Mouse (Mus musculus) liver, adult 2 months (tissue): Measurements from ENCODE around the gene Sh3d21. TPM values are rescaled to one million over a fixed set of nuclear protein-coding genes. Genes with fewer than 3 reads are reported as not detected.

Source experiments
- DNase-seq: peaks from one replicate; pipeline ENCODE4 v3.0.0-alpha.2; 2011; ENCODE audit warnings: low read depth, low spot score; ENCODE audit errors: extremely low read depth
- H3K27ac ChIP-seq: fragments of 200-500 bp; replicated peaks from 2 replicates; pipeline ENCODE4 v1.5.1; 2012; ENCODE audit warnings: low read depth, mild to moderate bottlenecking, control low read depth, inconsistent platforms, low read length; ENCODE audit not compliant: insufficient read depth
- H3K27me3 ChIP-seq: fragments of 200-500 bp; 2 replicates; pipeline ENCODE4 v1.6.1; 2012; ENCODE audit warnings: mild to moderate bottlenecking, moderate library complexity, low read length, inconsistent platforms; ENCODE audit not compliant: control insufficient read depth, insufficient read depth
- H3K36me3 ChIP-seq: fragments of 200-500 bp; 2 replicates; pipeline ENCODE4 v1.6.1; 2012; ENCODE audit warnings: low read length, inconsistent platforms; ENCODE audit not compliant: control insufficient read depth, insufficient read depth
- H3K4me1 ChIP-seq: fragments of 200-500 bp; 2 replicates; pipeline ENCODE4 v1.6.1; 2011; ENCODE audit warnings: low read length; ENCODE audit not compliant: control insufficient read depth, insufficient read depth
- H3K4me3 ChIP-seq: fragments of 200-500 bp; 2 replicates; pipeline ENCODE4 v1.5.1; 2011; ENCODE audit warnings: low read depth, mild to moderate bottlenecking, control low read depth, low read length, moderate library complexity; ENCODE audit not compliant: insufficient read depth
- H3K79me2 ChIP-seq: fragments of 200-500 bp; 2 replicates; pipeline ENCODE4 v1.6.1; 2012; ENCODE audit warnings: inconsistent platforms, mild to moderate bottlenecking, low read length, moderate library complexity; ENCODE audit not compliant: control insufficient read depth, insufficient read depth
- H3K9ac ChIP-seq: fragments of 200-500 bp; 2 replicates; pipeline ENCODE4 v1.6.1; 2012; ENCODE audit warnings: low read depth, mild to moderate bottlenecking, control low read depth, inconsistent platforms, low read length
- CTCF ChIP-seq: fragments of 200-500 bp; IDR thresholded peaks from 2 replicates; pipeline ENCODE4 v1.5.1; 2011; ENCODE audit warnings: low read depth, low read length, control low read depth
- POLR2A ChIP-seq: fragments of 200-500 bp; IDR thresholded peaks from 2 replicates; pipeline ENCODE4 v1.6.1; 2011; ENCODE audit warnings: low read length, control low read depth; ENCODE audit not compliant: insufficient read depth; ENCODE audit errors: extremely low read depth
- WGBS: fragments of 180-500 bp; shearing (Covaris S2); methylation state at CpG from one replicate; pipeline ENCODE4 v1.1.7; 2018; 5-methylcytosine and 5-hydroxymethylcytosine counted together
- polyA plus RNA-seq: library from polyadenylated mRNA; depleted of rRNA; stranded (reverse); fragments of >200 nt; gene quantifications from 2 replicates; pipeline ENCODE4 v1.2.3, GENCODE M21; 2012; rRNA removed
- total RNA-seq: library from RNA; depleted of rRNA; stranded (reverse); fragments of >200 nt; gene quantifications from 2 replicates; pipeline ENCODE4 v1.2.3, GENCODE M21; 2014; rRNA removed

Gene Sh3d21
- total RNA-seq (0.54 and 0.65 TPM in 2 replicates), polyA plus RNA-seq (0.26 and 0.55 TPM in 2 replicates)

GRCm38 (mm10) chr4:126163067-126163659, at the start of gene Sh3d21:
Gene Sh3d21 (minus strand): TSS chr4:126163491.
- Histone ChIP-seq H3K9ac (peak within 1 kb of the TSS; percentile 86), H3K27me3 (no peaks in the 10 kb centered on the region), H3K4me1 (peaks cover 7% of the 10 kb centered on the region), H3K36me3 (peaks cover 19% of the 10 kb centered on the region), H3K27ac (peak within 1 kb of the TSS; percentile 8; the same call in 1 of the 2 replicates), H3K79me2 (no peaks in the 10 kb centered on the region), H3K4me3 (peak within 1 kb of the TSS; percentile 61)
- WGBS, result 4% methylated on average over 22 of the region's 22 CpGs
- no peak for DNase-seq
- 0 out of 2 replicates have a peak, but pooled peaks have one; percentile 14 for TF ChIP-seq CTCF
- no peak for TF ChIP-seq POLR2A

GRCm38 (mm10) chr4:126207081-126207480, 43.8 kb upstream of the Sh3d21 start:
- no peak for TF ChIP-seq POLR2A
- no peak for TF ChIP-seq CTCF
- H3K4me3 ChIP-seq, result no peak overlapping the region
- H3K27ac ChIP-seq, result no peak overlapping the region
- no peak overlapping the region for H3K9ac ChIP-seq
- H3K79me2 ChIP-seq, result no peaks in the 10 kb centered on the region
- DNase-seq, result no peak
- H3K4me1 ChIP-seq, result peaks cover 10% of the 10 kb centered on the region; the same call in 1 of the 2 replicates
- WGBS, result 79% methylated on average over 6 of the region's 6 CpGs
- H3K27me3 ChIP-seq, result no peaks in the 10 kb centered on the region
- no peaks in the 10 kb centered on the region for H3K36me3 ChIP-seq

GRCm38 (mm10) chr4:126205386-126205785, 42.1 kb upstream of the Sh3d21 start:
- TF ChIP-seq CTCF (no peak), POLR2A (no peak)
- Histone ChIP-seq H3K36me3 (no peaks in the 10 kb centered on the region; the same call in 1 of the 2 replicates), H3K4me3 (no peak overlapping the region), H3K4me1 (peaks cover 13% of the 10 kb centered on the region), H3K27ac (peak overlapping the region; percentile 76), H3K9ac (no peak overlapping the region), H3K79me2 (peaks cover 5% of the 10 kb centered on the region; the same call in 1 of the 2 replicates), H3K27me3 (no peaks in the 10 kb centered on the region)
- WGBS, result 17% methylated on average over 1 of the region's 1 CpGs
- peak; percentile 99 for DNase-seq

DNA sequence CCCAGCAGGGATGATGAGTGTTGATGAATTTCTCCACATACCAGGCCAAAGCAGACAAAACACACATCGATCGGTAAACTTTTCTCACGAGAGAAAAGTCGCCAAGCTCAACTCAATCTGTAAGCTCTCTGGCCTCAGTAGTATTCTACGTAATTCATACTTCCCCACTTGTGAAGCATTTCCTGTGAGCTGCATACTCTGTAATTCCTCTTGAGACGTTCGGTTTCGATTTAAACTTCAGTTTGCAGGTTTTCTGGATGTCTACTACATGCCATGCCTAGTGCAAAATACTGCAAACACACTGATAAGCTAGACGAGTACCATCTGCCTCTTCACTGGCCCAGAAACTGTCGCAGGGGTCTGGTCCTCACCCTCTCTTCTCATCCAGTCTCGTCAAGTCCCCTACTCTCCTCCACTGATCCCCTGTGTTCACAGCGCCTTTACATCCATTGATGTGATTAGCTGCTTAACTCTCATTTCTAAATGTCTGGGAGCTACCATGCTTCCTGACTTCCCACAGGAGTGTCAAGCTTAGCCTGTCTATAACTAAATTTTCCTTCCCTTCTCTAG, 41.5 kb upstream of the Sh3d21 start:
- peak overlapping the region; percentile 5; the same call in 1 of the 2 replicates for H3K27ac ChIP-seq
- H3K79me2 ChIP-seq, result peaks cover 5% of the 10 kb centered on the region; the same call in 1 of the 2 replicates
- DNase-seq, result no peak
- 71% methylated on average over 12 of the region's 12 CpGs for WGBS
- H3K4me1 ChIP-seq, result peaks cover 15% of the 10 kb centered on the region
- H3K4me3 ChIP-seq, result no peak overlapping the region
- H3K9ac ChIP-seq, result no peak overlapping the region
- TF ChIP-seq POLR2A, result no peak
- no peak for TF ChIP-seq CTCF
- H3K27me3 ChIP-seq, result no peaks in the 10 kb centered on the region
- no peaks in the 10 kb centered on the region; the same call in 1 of the 2 replicates for H3K36me3 ChIP-seq

GRCm38 (mm10) chr4:126204016-126204415, 40.7 kb upstream of the Sh3d21 start:
- H3K27me3 ChIP-seq, result no peaks in the 10 kb centered on the region
- no peak overlapping the region for H3K9ac ChIP-seq
- no peak overlapping the region for H3K27ac ChIP-seq
- DNase-seq, result no peak
- 94% methylated on average over 8 of the region's 8 CpGs for WGBS
- TF ChIP-seq CTCF, result no peak
- no peak for TF ChIP-seq POLR2A
- H3K4me1 ChIP-seq, result peaks cover 18% of the 10 kb centered on the region
- no peaks in the 10 kb centered on the region; the same call in 1 of the 2 replicates for H3K36me3 ChIP-seq
- H3K4me3 ChIP-seq, result no peak overlapping the region
- peaks cover 9% of the 10 kb centered on the region; the same call in 1 of the 2 replicates for H3K79me2 ChIP-seq

- Histone ChIP-seq H3K4me3 (no peak overlapping the region), H3K27me3 (no peaks in the 10 kb centered on the region), H3K27ac (peak overlapping the region; percentile 99), H3K79me2 (peaks cover 12% of the 10 kb centered on the region; the same call in 1 of the 2 replicates), H3K36me3 (no peaks in the 10 kb centered on the region; the same call in 1 of the 2 replicates), H3K4me1 (peaks cover 21% of the 10 kb centered on the region), H3K9ac (peak overlapping the region; percentile 86)
- TF ChIP-seq CTCF (no peak), POLR2A (no peak)
- no peak for DNase-seq
- WGBS, result 79% methylated on average over 10 of the region's 10 CpGs
Observed at GRCm38 (mm10) chr4:126203336-126203895, 40.1 kb upstream of the Sh3d21 start.
